Mouse (Mus musculus): ENCODE measurements around the gene Efcab7.

The Efcab7 gene

GRCm38 (mm10) chr4:99945011-99945410, 116.0 kb downstream of the Efcab7 start:
- no peak for DNase-seq

DNA sequence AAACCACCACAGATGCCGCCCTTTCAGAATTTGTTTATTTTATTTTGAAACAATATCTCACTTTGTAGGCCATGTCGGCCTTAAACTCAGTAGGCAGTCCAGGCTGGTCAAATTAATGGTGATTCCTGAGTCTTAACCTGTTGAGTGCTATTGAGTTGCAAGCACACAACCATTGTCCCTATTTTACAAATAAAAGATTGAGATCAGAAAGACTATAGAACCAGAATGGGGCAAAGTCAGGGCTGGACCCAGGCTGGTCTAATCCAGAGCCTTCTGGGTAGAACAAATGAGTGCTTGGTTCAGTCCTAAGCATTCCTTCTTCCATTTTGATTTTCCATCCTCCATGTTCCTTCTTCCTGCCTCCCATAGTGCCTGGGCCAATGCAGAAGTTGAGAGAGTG, 117.5 kb downstream of the Efcab7 start:
- no peak for DNase-seq

DNA sequence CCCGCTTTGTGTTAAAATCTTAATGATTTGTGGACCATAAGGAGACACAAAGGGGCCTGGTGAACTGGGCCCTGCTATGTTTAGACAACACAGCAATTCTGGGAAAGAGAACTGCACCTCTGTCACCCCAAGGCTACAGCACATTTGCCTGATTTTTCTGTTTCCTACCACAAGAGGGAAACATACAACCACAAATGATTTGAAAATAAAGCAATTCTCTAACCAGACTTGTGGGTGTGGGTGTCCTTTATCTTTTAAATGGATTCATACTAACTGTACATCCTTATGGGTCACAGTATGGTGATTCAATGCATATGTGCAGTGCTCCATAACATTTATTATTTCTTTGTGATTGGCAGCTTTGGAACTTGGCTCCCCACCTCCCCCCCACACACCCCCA, 118.2 kb downstream of the Efcab7 start:
- no peak for DNase-seq

DNA sequence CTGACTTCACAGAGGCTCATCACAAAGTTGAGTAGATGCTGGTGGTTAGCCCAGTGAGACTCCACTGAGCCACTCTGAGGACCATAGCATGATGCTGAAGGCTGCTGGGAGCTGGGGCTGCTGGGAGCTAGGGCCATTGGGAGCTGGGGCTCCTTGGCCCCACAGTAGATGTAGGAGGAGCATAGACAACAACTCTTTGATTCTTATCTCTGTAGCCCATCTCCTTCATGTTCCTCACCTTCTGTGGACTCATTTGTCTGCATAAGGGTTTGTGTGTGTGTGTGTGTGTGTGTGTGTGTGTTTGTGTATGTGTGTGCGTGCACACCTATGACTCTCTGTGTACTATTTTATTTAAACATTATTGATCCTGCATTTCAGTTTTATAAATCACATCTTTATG, 118.9 kb downstream of the Efcab7 start:
- DNase-seq, result no peak

- no peak for DNase-seq
These were observed 124.9 kb downstream of the Efcab7 start for GRCm38 (mm10) chr4:99953904-99954303.

- DNase-seq, result no peak
These were observed 126.4 kb downstream of the Efcab7 start for GRCm38 (mm10) chr4:99955396-99955795.

DNA sequence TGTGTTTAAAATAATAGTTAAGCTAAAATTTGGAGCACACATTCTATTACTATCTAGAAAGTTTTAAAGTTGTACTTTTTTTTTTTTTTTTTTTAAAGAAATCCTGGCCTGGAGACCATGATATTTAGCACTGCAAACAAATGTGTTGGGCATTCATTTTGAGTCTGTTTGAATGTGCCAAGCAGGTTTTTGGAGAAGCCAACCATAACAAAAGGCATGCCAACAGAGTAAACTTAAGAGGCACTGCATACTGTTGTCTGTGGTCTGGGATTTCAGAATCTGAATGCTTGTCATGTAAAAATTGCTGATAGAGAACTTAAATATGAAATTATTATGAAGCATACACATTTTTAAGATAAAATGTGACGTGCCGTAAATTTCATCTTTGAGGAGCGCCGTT, 128.2 kb downstream of the Efcab7 start:
- no peak for DNase-seq

DNA sequence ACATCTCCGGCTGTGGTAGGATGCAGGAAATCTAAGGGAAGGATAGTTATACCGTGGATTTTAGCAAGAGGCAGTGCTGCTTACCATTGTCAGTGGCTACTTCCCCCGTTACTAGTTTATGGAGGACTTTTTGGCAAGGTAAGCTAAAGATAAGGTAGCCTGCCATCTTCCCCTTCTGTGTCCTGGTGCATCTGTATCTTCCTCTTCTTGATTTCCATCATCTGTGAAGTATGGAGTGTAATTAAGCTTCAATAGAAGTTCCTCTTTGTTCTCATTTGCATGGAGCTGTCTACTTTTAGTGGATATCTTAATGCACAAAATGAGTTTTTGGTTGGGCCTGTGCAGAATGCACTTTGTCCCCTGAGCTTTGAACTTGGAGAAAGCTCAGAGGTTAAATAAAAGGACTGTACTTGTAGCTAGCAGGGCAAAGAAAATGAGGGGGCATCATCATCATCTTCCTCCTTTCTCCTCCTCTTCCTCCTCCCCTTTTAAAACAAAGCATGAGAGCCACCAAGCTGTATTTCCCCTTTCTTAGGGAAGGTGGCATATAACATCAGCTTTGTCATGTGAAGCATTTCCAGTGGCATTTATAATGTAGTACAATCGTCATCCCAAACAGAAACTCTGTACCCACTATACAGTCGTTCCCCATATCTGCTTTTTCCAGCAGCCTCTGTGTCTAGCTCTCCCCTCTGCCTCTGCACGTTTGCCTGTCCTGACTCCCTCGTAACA, 129.3 kb downstream of the Efcab7 start:
- DNase-seq, result no peak

DNA sequence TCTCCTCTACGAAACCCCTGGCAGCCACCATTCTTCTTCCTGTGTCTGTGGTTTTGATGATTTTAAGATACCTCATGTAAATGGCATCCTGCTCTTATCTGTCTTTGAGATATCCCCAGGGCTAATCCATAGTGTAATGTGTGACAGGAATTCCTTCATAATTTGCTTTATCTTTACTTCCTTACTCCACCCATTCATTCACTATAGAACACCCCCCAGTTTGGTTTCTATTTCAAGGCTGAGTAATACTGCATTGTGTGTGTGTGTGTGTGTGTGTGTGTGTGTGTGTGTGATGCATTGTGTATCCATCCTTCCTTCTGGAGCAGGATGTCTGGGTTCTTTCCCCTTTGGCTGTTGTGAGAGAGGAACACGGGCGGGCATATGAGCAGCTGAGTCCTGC, 130.3 kb downstream of the Efcab7 start:
- DNase-seq, result no peak
